Mouse (Mus musculus) T-helper 17 cell (primary cell): ENCODE data around the gene Nme8.

Source experiments
- in situ Hi-C, 2 experiments: fragments of 300-600 bp; cut with MboI, MseI; formaldehyde crosslinking; loops; 1 replicate in 1 of 2; 2 replicates in 1 of 2; pipeline ENCODE4 v1.15.1; 2025; ENCODE audit warnings: high pct_unique_total_duplicates in 2 of 2

Gene Nme8

GRCm38 (mm10) chr13:19697790-19698189 is at the start of gene Nme8:
TSS of gene Nme8 (minus strand) at chr13:19697794.
- in situ Hi-C loops, result loop anchor here (5.0 to 10.0 kb wide), 3 partner anchors 577 to 887 kb away; no protein-coding TSS in a partner anchor

GRCm38 (mm10) chr13:19745741-19746140 is 48.1 kb upstream of the Nme8 start:
- in situ Hi-C loops, result no loop called here

- in situ Hi-C loops, result no loop called here
These were observed 46.9 kb upstream of the Nme8 start for GRCm38 (mm10) chr13:19744536-19744935.

GRCm38 (mm10) chr13:19734597-19734996 is 37.0 kb upstream of the Nme8 start:
- in situ Hi-C loops, result no loop called here

- in situ Hi-C loops, result no loop called here
These were observed 33.2 kb upstream of the Nme8 start for GRCm38 (mm10) chr13:19730826-19731225.

- in situ Hi-C loops, result no loop called here
These were observed 21.4 kb upstream of the Nme8 start for GRCm38 (mm10) chr13:19718954-19719353.

GRCm38 (mm10) chr13:19717201-19717600 is 19.6 kb upstream of the Nme8 start:
- in situ Hi-C loops, result no loop called here

GRCm38 (mm10) chr13:19703806-19704205 is 6.2 kb upstream of the Nme8 start:
- in situ Hi-C loops, result no loop called here

GRCm38 (mm10) chr13:19701443-19702078 is 4.0 kb upstream of the Nme8 start:
- in situ Hi-C loops, result no loop called here

GRCm38 (mm10) chr13:19700733-19701442 is 3.3 kb upstream of the Nme8 start:
- in situ Hi-C loops, result no loop called here

GRCm38 (mm10) chr13:19698524-19699173 is 1.1 kb upstream of the Nme8 start:
- in situ Hi-C loops, result loop anchor here (5.0 to 10.0 kb wide), 3 partner anchors 576 to 886 kb away; no protein-coding TSS in a partner anchor

GRCm38 (mm10) chr13:19690417-19690816 is 7.2 kb downstream of the Nme8 start:
- in situ Hi-C loops, result loop anchor here (5.0 to 10.0 kb wide), 3 partner anchors 523 to 894 kb away; no protein-coding TSS in a partner anchor

- in situ Hi-C loops, result loop anchor here (5.0 to 10.0 kb wide), 4 partner anchors 518 to 895 kb away; no protein-coding TSS in a partner anchor
These were observed 7.6 kb downstream of the Nme8 start for GRCm38 (mm10) chr13:19689971-19690370.

- in situ Hi-C loops, result no loop called here
These were observed 13.6 kb downstream of the Nme8 start for GRCm38 (mm10) chr13:19684007-19684406.

GRCm38 (mm10) chr13:19682879-19683640 is 14.5 kb downstream of the Nme8 start:
- in situ Hi-C loops, result no loop called here

- in situ Hi-C loops, result loop anchor here in 1 of 2 experiments (5.0 kb wide), 1 partner anchor 312 kb away; no protein-coding TSS in a partner anchor
These were observed 23.0 kb downstream of the Nme8 start for GRCm38 (mm10) chr13:19674601-19675000.

- in situ Hi-C loops, result loop anchor here in 1 of 2 experiments (5.0 kb wide), 1 partner anchor 312 kb away; no protein-coding TSS in a partner anchor
These were observed 23.6 kb downstream of the Nme8 start for GRCm38 (mm10) chr13:19674025-19674424.

- in situ Hi-C loops, result no loop called here
These were observed 29.0 kb downstream of the Nme8 start for GRCm38 (mm10) chr13:19668355-19669140.

GRCm38 (mm10) chr13:19652405-19652804 is 45.2 kb downstream of the Nme8 start:
- in situ Hi-C loops, result no loop called here

- in situ Hi-C loops, result loop anchor here in 1 of 2 experiments (25.0 kb wide), 1 partner anchor 288 kb away; no protein-coding TSS in a partner anchor
These were observed 47.8 kb downstream of the Nme8 start for GRCm38 (mm10) chr13:19649824-19650223.
